Mouse (Mus musculus) hindbrain, embryonic 13.5 days (tissue): ENCODE results near the gene Gm6096. TPM values are rescaled to one million over a fixed set of nuclear protein-coding genes. Genes with fewer than 3 reads are reported as not detected.

ENCODE experiments used
- ATAC-seq: fragments of 200-750 bp; cut with Nextera tagmentation; 2 replicates; pipeline ENCODE4 v1.8.0; 2017; ENCODE audit warnings: moderate TSS enrichment; ENCODE audit not compliant: low FRiP score
- H3K27ac ChIP-seq: fragments of 300-500 bp; sonication (generic); 2 replicates; pipeline ENCODE4 v1.5.1; 2015; ENCODE audit warnings: inconsistent platforms, mild to moderate bottlenecking, moderate library complexity
- H3K27me3 ChIP-seq: fragments of 300-500 bp; sonication (generic); 2 replicates; pipeline ENCODE4 v1.6.1; 2015; ENCODE audit warnings: mild to moderate bottlenecking, inconsistent platforms
- H3K36me3 ChIP-seq: fragments of 300-500 bp; sonication (generic); 2 replicates; pipeline ENCODE4 v1.6.1; 2015; ENCODE audit warnings: mild to moderate bottlenecking, inconsistent platforms
- H3K4me1 ChIP-seq: fragments of 300-500 bp; sonication (generic); replicated peaks from 2 replicates; pipeline ENCODE4 v1.6.1; 2015; ENCODE audit warnings: inconsistent platforms
- H3K4me2 ChIP-seq: fragments of 300-500 bp; sonication (generic); 2 replicates; pipeline ENCODE4 v1.6.1; 2015; ENCODE audit warnings: inconsistent platforms, mild to moderate bottlenecking, moderate library complexity
- H3K4me3 ChIP-seq: fragments of 300-500 bp; sonication (generic); 2 replicates; pipeline ENCODE4 v1.5.1; 2015; ENCODE audit warnings: mild to moderate bottlenecking, inconsistent platforms
- H3K9ac ChIP-seq: fragments of 300-500 bp; sonication (generic); 2 replicates; pipeline ENCODE4 v1.6.1; 2015; ENCODE audit warnings: mild to moderate bottlenecking, inconsistent platforms
- H3K9me3 ChIP-seq: fragments of 300-500 bp; sonication (generic); 2 replicates; pipeline ENCODE4 v1.6.1; 2016; ENCODE audit warnings: inconsistent platforms
- WGBS: fragments of 180-500 bp; shearing (Covaris S2); methylation state at CpG from one replicate; pipeline ENCODE4 v1.1.7; 2015; 5-methylcytosine and 5-hydroxymethylcytosine counted together
- polyA plus RNA-seq: library from polyadenylated mRNA; unstranded; fragments of >200 nt; fragmentation: Nextera tagmentation; extraction: Ambion mirVana; gene quantifications from 2 replicates; pipeline ENCODE4 v1.2.1, GENCODE M21; 2015

The Gm6096 gene
- polyA plus RNA-seq, 1 experiment from 2014 or later: not detected

GRCm38 (mm10) chr7:34246870-34247499 lies 3.9 kb upstream of the Gm6096 start:
- Histone ChIP-seq H3K9me3 (no peaks in the 10 kb centered on the region), H3K27ac (no peak overlapping the region), H3K36me3 (peaks cover 72% of the 10 kb centered on the region), H3K4me1 (no peaks in the 10 kb centered on the region), H3K4me2 (no peak overlapping the region), H3K27me3 (no peaks in the 10 kb centered on the region), H3K4me3 (no peak overlapping the region), H3K9ac (no peak overlapping the region)
- no peak for ATAC-seq
- 95% methylated on average over 3 of the region's 3 CpGs for WGBS

- no peak overlapping the region for H3K4me2 ChIP-seq
- no peaks in the 10 kb centered on the region for H3K4me1 ChIP-seq
- ATAC-seq: no peak
- no peaks in the 10 kb centered on the region for H3K27me3 ChIP-seq
- WGBS: 90% methylated on average over 2 of the region's 2 CpGs
- peaks cover 67% of the 10 kb centered on the region for H3K36me3 ChIP-seq
- no peaks in the 10 kb centered on the region for H3K9me3 ChIP-seq
- no peak overlapping the region for H3K9ac ChIP-seq
- H3K4me3 ChIP-seq: no peak overlapping the region
- peak overlapping the region; percentile 58 for H3K27ac ChIP-seq
Observed at GRCm38 (mm10) chr7:34252030-34252429, 1.2 kb downstream of the Gm6096 start.

GRCm38 (mm10) chr7:34255137-34255536 lies 4.3 kb downstream of the Gm6096 start:
- no peak overlapping the region for H3K27ac ChIP-seq
- no peaks in the 10 kb centered on the region for H3K9me3 ChIP-seq
- no peak overlapping the region for H3K4me3 ChIP-seq
- no peak overlapping the region for H3K4me2 ChIP-seq
- no peaks in the 10 kb centered on the region for H3K4me1 ChIP-seq
- H3K36me3 ChIP-seq: peaks cover 60% of the 10 kb centered on the region
- ATAC-seq: no peak
- H3K9ac ChIP-seq: no peak overlapping the region
- H3K27me3 ChIP-seq: no peaks in the 10 kb centered on the region
- WGBS: 87% methylated on average over 3 of the region's 3 CpGs

GRCm38 (mm10) chr7:34255916-34256315 lies 5.1 kb downstream of the Gm6096 start:
- ATAC-seq: no peak

GRCm38 (mm10) chr7:34257279-34257678 lies 6.4 kb downstream of the Gm6096 start:
- Histone ChIP-seq H3K27ac (no peak overlapping the region), H3K27me3 (no peaks in the 10 kb centered on the region), H3K9ac (no peak overlapping the region), H3K4me1 (no peaks in the 10 kb centered on the region), H3K4me3 (no peak overlapping the region), H3K36me3 (peaks cover 67% of the 10 kb centered on the region), H3K9me3 (no peaks in the 10 kb centered on the region), H3K4me2 (no peak overlapping the region)
- no peak for ATAC-seq
- WGBS: 84% methylated on average over 9 of the region's 9 CpGs

More at GRCm38 (mm10) chr7:34255916-34256315, 5.1 kb downstream of the Gm6096 start:
- peak overlapping the region; percentile 37; the same call in 1 of the 2 replicates for H3K27ac ChIP-seq
- no peak overlapping the region for H3K9ac ChIP-seq
- H3K4me3 ChIP-seq: no peak overlapping the region
- no peaks in the 10 kb centered on the region for H3K27me3 ChIP-seq
- no peaks in the 10 kb centered on the region for H3K4me1 ChIP-seq
- 98% methylated on average over 1 of the region's 1 CpGs for WGBS
- no peak overlapping the region for H3K4me2 ChIP-seq
- H3K36me3 ChIP-seq: peaks cover 57% of the 10 kb centered on the region
- H3K9me3 ChIP-seq: no peaks in the 10 kb centered on the region

- no peak overlapping the region for H3K4me3 ChIP-seq
- no peak overlapping the region for H3K9ac ChIP-seq
- no peak overlapping the region for H3K4me2 ChIP-seq
- peaks cover 67% of the 10 kb centered on the region for H3K36me3 ChIP-seq
- no peaks in the 10 kb centered on the region for H3K4me1 ChIP-seq
- H3K27me3 ChIP-seq: no peaks in the 10 kb centered on the region
- no peak overlapping the region for H3K27ac ChIP-seq
- 92% methylated on average over 1 of the region's 1 CpGs for WGBS
- ATAC-seq: no peak
- H3K9me3 ChIP-seq: no peaks in the 10 kb centered on the region
Observed at GRCm38 (mm10) chr7:34258407-34258806, 7.6 kb downstream of the Gm6096 start.

GRCm38 (mm10) chr7:34263437-34263836 lies 12.6 kb downstream of the Gm6096 start:
- 89% methylated on average over 5 of the region's 5 CpGs for whole genome bisulfite sequencing
- Histone ChIP-seq H3K9me3 (no peaks in the 10 kb centered on the region), H3K4me1 (0 out of 2 replicates have a peak, but pooled peaks cover 3% of the 10 kb centered on the region), H3K27me3 (no peaks in the 10 kb centered on the region), H3K4me3 (no peak overlapping the region), H3K27ac (no peak overlapping the region), H3K9ac (no peak overlapping the region), H3K4me2 (no peak overlapping the region), H3K36me3 (peaks cover 27% of the 10 kb centered on the region)
- no peak for ATAC-seq

GRCm38 (mm10) chr7:34265876-34266346 lies 15.1 kb downstream of the Gm6096 start:
- WGBS: 71% methylated on average over 5 of the region's 5 CpGs
- no peak for ATAC-seq
- Histone ChIP-seq H3K4me2 (no peak overlapping the region), H3K36me3 (peaks cover 23% of the 10 kb centered on the region), H3K27ac (no peak overlapping the region), H3K27me3 (no peaks in the 10 kb centered on the region), H3K9ac (no peak overlapping the region), H3K4me3 (no peak overlapping the region), H3K9me3 (no peaks in the 10 kb centered on the region), H3K4me1 (0 out of 2 replicates have a peak, but pooled peaks cover 3% of the 10 kb centered on the region)

GRCm38 (mm10) chr7:34266421-34266820 lies 15.6 kb downstream of the Gm6096 start:
- Histone ChIP-seq H3K4me1 (0 out of 2 replicates have a peak, but pooled peaks cover 3% of the 10 kb centered on the region), H3K9ac (no peak overlapping the region; the same call in 1 of the 2 replicates), H3K27me3 (no peaks in the 10 kb centered on the region), H3K9me3 (no peaks in the 10 kb centered on the region), H3K27ac (peak overlapping the region; percentile 52; the same call in 1 of the 2 replicates), H3K4me3 (no peak overlapping the region), H3K36me3 (peaks cover 20% of the 10 kb centered on the region), H3K4me2 (no peak overlapping the region)
- ATAC-seq: no peak

- no peaks in the 10 kb centered on the region for H3K27me3 ChIP-seq
- no peaks in the 10 kb centered on the region for H3K9me3 ChIP-seq
- H3K4me2 ChIP-seq: no peak overlapping the region
- no peak for ATAC-seq
- no peak overlapping the region for H3K9ac ChIP-seq
- peaks cover 3% of the 10 kb centered on the region for H3K36me3 ChIP-seq
- H3K4me3 ChIP-seq: no peak overlapping the region
- H3K4me1 ChIP-seq: 0 out of 2 replicates have a peak, but pooled peaks cover 3% of the 10 kb centered on the region
- 76% methylated on average over 1 of the region's 1 CpGs for WGBS
- no peak overlapping the region for H3K27ac ChIP-seq
Observed at GRCm38 (mm10) chr7:34268463-34268862, 17.6 kb downstream of the Gm6096 start.

GRCm38 (mm10) chr7:34272465-34272864 lies 21.6 kb downstream of the Gm6096 start:
- no peak overlapping the region; the same call in 1 of the 2 replicates for H3K9ac ChIP-seq
- ATAC-seq: no peak
- no peaks in the 10 kb centered on the region for H3K9me3 ChIP-seq
- H3K4me2 ChIP-seq: no peak overlapping the region
- H3K36me3 ChIP-seq: no peaks in the 10 kb centered on the region
- no peak overlapping the region for H3K27ac ChIP-seq
- no peak overlapping the region for H3K4me3 ChIP-seq
- no peaks in the 10 kb centered on the region for H3K4me1 ChIP-seq
- H3K27me3 ChIP-seq: no peaks in the 10 kb centered on the region
- WGBS: 75% methylated on average over 4 of the region's 4 CpGs

- Histone ChIP-seq H3K27ac (no peak overlapping the region), H3K9me3 (no peaks in the 10 kb centered on the region), H3K4me3 (no peak overlapping the region), H3K36me3 (no peaks in the 10 kb centered on the region), H3K4me1 (no peaks in the 10 kb centered on the region), H3K9ac (no peak overlapping the region), H3K27me3 (no peaks in the 10 kb centered on the region), H3K4me2 (no peak overlapping the region)
- no peak for ATAC-seq
- WGBS: 97% methylated on average over 3 of the region's 3 CpGs
Observed at GRCm38 (mm10) chr7:34276066-34276465, 25.2 kb downstream of the Gm6096 start.

GRCm38 (mm10) chr7:34277656-34278055 lies 26.8 kb downstream of the Gm6096 start:
- Histone ChIP-seq H3K27me3 (no peaks in the 10 kb centered on the region), H3K4me2 (no peak overlapping the region), H3K9ac (no peak overlapping the region), H3K4me3 (no peak overlapping the region), H3K27ac (no peak overlapping the region), H3K4me1 (no peaks in the 10 kb centered on the region), H3K36me3 (no peaks in the 10 kb centered on the region), H3K9me3 (no peaks in the 10 kb centered on the region)
- WGBS: 90% methylated on average over 2 of the region's 2 CpGs
- no peak for ATAC-seq
